Mouse (Mus musculus): ENCODE measurements around the gene Lzic.

DNA sequence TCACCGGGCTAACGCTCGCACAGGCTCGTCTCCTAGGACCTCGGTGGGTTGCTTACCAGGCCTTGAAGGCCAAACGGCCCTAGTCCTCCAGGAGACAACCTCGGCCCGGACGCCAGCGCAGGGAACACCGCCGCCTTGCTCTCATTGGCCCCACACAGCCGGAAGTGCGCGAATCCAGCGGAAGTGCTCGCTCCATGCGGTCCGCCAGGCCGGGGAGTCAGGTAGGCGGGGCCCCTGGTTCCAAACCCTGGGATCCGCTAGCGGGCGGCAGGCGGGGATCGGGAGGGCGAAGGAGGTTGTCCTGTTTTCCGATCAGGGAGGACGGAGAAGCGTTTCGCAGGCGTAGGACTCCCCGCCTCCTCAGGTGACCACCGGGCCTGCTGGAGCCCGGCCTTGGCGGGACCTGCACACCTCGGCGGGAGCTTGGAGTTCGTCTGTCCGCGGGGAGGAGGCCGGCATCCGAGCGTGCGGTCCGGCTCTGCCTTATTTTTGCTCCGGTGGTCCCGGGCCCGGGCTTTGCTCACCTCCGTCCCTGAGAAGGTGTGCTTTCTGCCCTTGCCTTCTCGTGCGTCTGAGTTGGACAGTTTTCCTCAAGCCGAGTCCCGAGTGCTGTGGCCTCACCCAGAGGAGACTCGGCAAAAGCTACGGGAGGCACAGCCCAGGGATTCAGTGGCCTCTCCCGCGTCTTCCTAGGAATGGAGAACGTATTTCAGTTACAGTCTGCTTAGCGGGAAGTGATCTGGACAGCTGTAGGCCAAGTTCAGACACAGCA lies at the start of gene Lzic, which contains the start of gene Nmnat1:
- TF ChIP-seq POLR2A (IDR thresholded peaks at IDR 0.05; ENCODE audit: control insufficient read depth, extremely low read depth, insufficient read depth, low read length, poor library complexity) (peak; percentile 51; the same call in 1 of the 2 replicates), CTCF (IDR thresholded peaks at IDR 0.05; ENCODE audit: borderline replicate concordance, control insufficient read depth, extremely low read depth, insufficient read depth, low read length, poor library complexity) (no peak)
